Mouse (Mus musculus): ENCODE results near the gene Arhgef7.

The Arhgef7 gene

DNA sequence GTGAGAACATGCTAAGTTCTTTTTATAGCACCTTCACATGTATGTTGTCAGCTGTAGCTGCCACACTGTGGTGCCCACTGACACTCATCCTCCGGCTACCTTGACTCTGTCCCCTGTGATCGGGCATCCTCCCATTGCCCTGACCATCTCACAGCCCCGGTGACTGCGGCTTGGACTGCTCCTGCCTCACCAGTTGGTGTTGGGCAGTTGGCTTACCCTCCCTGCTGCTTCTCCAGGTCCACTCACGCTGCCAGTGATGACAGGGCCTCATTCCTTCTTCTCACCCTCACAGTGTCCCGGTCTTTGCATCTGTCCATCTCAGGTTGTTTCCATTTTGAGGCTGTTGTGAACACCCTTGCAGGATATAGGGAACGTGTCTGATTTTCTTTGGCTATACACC is 35.3 kb downstream of the Arhgef7 start:
- DNase-seq (ENCODE audit: low spot score in 2 of 2), result no peak

DNA sequence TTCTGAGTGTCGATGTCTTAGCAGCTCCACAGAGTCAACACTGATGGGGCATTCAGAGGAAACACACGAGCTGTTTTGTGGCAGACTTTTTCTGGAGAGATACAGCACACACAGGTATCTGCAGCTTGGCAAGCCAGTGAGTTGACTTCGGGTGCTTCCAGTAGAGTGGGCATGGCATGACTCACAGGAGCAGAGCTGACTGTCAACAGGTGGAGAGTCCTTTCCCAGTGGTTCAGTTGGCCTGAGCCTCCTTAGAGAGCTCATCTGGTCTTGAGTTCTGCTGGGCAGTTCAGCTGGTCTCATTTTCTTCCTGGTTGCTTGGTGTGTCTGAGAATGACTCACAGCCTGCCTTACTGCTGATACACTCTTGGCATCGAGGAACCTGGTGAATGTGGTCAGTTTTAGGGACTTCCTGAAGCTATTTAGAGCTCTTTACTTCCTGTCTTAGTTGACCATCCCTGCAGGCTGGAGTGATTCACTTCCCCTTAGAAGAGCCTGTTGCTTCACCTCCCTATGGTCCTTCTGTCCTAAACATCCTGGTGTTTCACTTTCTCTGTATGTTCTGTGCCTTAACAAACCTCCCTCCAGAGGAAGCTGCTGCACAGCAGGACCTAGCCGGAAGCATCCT is 39.8 kb downstream of the Arhgef7 start:
- DNase-seq (ENCODE audit: low spot score in 2 of 2), result no peak

DNA sequence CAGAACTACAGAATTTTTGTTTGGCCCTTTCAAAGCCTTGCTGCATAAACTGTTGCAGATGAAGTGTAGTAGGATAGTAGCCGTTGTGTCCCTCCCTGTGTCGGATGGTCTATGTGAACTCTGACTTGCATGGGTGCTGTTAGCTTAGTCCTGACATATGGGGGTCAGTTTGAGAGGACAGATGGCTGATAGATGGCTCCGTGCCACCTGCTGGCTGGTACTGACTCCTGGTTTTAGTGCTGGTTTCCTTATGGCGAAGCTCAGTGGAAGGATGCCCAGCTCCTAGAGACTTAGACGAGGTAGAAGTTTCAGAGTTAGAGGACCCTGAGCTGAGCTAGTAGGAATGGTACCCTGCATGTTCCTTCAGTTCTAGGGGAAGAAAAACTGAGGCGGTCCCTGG is 42.5 kb downstream of the Arhgef7 start:
- DNase-seq (ENCODE audit: low spot score in 2 of 2), result no peak

DNA sequence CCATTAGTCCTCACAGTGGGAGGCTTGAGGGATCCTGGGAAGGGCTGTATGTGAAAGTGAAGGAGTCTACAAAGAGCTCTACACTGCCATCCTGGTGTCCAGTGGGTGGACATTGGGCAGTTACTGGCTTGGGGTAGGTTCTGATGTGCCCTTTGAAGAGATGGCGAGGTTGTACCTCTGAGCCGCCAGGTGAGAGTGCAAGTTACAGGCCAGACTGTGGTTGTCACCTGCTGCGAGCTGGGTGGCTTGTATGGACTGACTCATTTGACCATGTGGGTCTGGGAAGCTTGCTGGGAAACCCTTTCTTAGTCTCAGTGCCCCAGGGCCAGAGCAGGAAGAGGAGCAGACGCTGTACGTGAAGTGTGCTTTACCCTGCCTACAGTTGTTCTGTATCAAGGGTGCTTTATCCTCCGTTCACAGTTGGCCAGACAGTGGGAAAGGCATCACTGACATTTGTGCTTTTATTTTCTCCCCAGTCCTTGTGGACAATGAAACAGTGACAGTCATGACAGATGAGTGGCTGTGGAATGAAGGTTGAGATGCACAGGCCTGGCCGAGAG is 43.1 kb downstream of the Arhgef7 start:
- DNase-seq (ENCODE audit: low spot score in 2 of 2), result no peak

DNA sequence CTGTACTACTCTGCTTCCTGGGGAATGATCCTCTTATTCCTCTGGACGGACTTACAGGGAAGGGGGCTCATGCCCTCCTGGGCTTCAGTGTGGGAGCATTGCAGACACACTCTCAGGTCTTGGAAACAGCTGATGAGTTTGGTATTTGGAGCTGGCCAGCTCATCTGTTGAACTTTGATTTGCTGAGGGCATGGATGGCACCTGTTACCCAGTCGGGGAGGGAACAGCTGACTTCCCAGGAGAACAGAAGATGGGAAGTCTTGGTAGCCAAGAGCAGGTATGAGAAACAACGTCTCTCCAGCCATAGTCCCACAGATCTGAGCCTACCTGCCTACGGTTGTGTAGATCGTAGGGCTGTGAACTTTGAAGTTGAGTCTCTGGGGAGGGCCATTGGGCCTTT is 44.1 kb downstream of the Arhgef7 start:
- DNase-seq (ENCODE audit: low spot score in 2 of 2), result no peak

DNA sequence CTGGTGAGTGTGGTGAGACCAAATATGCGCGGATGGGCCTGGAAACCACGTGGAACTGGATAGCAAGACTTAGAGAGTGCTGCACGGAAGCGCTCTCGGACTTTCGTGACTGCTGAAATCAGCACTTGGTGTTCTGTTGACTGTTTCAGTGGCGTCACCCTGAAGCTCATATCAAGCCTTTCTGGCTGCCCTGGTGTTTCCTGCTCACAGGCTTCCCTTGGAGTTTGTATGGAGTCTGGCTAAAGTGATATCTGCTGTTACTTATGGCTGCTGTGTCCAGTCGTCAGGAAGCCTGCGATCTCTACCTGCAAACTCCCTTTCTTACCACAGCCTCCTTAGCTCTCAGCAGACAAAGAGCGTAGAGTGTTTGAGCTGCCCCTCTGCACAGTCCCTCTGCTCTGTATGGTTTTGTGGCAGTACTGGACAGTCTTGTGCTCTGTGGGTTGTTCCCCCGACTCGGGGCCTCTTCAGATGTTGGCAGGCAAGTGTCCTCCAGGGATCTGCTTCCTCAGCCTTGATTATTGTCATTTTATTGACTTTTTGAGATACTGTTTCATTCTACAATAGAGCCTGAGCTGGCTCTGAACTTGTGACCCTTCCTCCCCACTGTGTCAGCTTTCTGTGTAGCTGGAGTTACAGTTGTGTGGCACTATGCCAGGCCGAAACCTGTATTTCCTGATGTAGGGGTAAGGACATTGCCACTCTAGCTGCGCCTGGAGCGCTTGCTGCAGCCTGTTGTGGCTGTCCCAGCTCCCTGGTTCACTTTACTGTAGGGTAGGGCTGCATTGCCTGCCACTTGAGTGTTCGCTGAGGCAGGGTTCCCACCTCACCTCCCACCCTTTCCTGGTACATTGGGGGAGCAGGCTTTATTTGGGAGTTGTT is 46.9 kb downstream of the Arhgef7 start:
- DNase-seq (ENCODE audit: low spot score in 2 of 2), result no peak

DNA sequence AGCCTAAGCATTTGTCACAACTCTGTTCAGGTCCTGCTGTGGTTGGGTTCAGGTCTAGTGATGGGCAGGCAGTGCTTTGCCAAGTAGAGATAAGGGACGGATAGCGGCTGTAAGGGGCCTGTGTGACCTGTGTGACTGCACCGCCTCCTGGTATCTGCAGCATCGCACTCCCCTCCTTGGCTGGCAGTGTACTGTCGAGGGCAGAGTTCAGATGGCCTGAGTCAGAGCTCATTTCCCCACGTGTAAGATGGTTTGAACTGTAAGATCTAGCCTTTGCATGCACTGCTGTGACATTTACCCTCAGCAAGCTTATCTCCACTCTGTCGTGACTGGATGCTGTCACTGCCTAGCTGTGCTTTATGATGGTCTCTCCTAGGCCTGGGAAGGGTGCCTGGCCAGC is 48.4 kb downstream of the Arhgef7 start:
- DNase-seq (ENCODE audit: low spot score in 2 of 2), result no peak

DNA sequence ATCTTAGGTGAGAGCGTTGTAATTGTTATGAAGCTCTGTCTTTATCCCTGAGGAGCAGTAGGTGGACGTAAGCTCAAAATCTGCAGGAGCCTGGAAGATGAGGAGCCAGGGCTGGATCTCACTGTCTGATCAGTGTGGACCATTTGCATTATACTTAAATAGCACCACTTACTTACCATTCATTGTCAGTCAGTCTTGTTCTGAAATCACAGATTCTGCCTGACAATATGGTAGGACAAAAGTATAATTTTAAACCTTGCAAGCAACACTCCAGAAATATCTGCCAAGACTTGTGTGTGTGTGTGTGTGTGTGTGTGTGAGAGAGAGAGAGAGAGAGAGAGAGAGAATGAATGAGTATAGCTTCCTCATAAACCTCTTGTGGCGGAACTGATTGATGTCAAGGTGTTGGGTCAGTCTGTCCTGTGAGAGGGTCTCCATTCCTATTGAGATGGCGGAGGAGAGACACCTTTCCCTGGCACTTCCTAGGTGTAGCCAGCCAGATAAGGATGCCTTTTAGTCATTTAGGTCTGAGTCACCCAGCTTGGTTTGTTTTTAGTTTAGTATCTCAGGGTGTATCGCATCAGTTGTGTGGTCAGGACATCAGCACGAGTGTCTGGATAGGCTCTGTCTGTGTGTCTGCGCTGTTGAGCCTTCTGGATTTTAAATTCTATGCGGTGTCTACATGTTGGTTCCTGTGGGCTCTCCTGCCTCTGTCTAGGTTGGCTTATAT is 49.1 kb downstream of the Arhgef7 start:
- DNase-seq (ENCODE audit: low spot score in 2 of 2), result no peak

DNA sequence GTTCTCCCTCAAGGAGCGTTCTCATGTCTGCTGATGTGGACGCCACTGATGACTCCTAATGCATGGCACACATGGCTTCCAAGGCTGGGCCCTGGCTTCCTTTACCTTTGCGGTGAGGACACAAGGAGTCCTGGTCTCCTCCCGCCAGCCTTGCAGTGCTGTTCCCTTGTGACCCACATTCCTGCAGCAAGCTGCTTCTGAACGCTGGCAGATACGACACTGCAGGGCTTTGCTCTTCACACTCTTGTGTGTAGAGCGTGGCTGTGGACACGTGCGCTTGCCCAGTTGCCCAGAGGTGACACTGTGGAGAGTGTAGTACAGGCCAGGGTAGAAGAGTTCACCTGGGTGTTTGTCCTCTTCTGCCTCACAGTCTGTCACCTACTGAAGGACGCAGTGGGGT is 49.7 kb downstream of the Arhgef7 start:
- no peak for DNase-seq (ENCODE audit: low spot score in 2 of 2)

DNA sequence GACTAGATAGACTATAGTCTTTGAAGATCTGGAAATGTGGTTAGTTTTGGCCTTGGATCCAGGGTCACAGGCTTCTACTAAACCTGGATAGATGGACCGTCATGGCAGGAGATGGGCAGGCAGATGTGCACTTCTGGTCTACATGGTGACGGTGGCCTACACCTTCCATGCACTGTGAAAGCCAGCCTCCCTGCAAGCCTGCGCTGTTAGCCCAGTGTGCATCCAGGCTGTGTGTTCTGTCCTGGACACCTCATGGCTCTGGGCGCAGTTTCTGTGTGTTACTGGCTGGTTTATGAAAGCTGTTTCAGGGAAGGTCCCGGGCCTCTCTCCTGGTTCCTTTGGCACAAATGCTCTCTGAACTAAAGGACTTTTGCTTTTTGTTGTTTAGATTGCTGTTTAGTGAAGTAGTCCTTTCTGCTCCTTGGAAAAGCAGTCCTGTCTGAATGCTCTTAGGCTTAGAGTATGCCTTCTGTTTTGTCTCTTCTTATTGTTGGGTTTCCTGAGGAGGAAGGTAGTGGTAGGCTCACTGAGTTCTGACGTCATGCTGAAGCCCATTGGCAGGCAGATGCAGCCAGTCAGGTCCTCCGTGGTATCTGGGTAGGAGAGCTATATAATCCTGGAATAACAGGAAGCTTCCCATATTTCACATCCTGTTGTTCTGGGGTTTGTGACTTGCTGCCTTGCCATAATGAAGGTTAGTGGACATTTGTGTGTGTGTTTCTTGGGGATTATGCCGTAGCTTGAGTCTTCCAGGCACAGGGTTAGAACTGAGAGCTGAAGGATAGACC is 51.3 kb downstream of the Arhgef7 start:
- DNase-seq (ENCODE audit: low spot score in 2 of 2), result no peak

DNA sequence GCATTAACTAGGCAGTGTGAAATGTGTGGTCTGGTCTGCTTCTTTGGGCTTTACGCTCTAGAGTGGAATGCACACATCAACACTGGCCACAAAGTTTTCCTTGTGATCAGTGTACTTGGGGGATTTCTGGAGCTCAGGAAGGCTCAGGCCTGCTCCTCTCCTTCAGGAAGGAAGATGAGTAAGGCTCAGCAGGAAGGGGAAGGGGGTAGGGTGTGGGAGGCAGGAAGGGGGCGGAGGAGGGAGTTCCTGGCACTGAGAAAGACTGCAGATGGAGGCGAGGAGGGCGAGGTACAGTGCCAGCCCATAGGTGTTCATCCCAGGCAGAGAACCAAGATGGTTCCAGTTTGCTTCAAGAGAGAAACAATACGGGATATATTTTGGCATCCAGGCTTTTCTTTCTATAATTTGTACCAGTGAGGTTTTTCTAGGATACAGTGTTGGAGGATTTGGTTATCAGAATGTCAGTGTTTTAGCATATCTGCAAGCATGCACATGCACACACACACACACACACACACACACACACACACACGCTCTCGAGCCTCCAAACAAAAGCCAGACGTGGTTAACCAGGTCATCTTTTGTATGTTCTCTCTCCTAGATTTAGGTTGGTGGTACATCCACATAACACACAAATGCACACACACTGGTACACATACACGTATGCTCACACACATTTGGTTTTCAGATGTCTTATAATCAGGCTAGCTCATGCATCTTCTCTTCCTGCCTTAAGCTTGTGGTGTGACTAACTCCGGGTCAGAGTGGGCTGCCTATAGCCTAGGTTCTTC is 52.5 kb downstream of the Arhgef7 start:
- DNase-seq (ENCODE audit: low spot score in 2 of 2), result no peak

DNA sequence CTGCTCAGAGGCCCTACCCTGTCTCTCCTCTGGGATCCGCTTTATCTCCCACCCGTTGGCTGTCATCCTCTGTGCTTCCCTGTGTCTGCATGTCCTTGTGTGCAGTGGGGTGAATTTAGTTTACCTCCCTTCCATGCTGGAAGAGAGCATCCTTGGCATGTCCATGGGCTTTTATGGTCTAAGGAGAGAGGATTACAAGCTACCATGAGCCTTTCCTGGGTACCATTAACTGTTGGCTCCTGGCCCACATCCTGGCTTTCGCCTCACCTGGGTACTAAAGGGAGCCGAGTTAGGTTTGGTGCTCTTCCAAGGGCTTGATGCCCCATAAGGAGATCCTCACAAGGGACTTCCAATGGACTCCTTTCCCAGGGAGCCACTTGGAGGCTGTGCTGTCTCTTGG is 53.1 kb downstream of the Arhgef7 start:
- DNase-seq (ENCODE audit: low spot score in 2 of 2), result no peak

DNA sequence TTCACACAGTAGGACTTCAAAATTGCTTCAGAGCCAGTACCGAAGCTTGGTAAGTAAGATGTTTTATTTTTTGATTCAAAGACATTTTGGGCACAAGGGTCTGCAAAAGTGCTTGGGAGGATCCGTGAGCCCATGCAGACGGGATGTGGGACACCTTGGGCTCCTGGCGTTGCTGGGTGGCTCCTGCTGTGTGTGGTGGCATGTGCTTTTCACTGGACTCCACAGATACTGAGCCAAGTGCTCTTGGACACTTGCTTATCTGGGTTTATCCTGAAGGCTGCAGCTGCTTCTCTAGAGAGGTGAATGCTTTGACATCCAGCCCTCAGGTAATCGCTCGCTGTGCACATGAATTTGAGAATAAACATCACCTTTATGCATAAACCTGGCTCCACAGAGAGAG is 55.1 kb downstream of the Arhgef7 start:
- DNase-seq (ENCODE audit: low spot score in 2 of 2), result no peak

DNA sequence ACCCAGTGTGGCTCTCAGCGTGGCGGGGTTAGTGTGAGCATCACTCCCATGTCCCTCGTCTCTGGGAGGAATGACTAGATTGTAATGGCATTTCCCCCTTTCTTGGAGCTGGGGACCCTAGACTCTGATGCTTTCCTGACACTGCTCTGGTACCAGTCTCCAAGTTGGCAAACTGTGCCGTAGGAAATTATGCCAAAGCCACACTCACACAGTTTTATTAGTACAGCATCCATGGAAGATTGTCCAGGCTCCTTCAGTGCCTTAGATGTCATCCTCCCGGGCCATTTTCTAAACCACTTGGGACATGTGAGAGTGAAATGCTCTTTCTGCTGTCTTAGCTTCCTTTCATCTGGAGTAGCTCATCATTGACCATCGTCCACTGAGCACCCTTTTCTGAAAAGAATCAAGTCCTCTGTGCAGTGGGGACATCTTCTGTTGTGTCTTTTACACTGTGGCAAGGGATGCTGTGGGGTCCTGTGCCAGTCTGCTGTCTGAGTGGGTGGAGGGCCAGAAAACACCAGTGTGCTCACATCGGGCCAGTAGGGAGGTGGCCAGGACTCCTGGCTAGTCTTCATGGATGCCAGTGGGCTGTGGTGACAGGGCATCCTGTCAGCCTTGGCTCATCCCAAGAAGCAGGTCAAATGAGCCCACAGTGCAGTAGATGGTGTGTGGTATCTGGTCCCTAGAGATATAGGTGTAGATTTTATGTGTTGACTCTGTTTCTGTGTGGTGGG is 56.5 kb downstream of the Arhgef7 start:
- no peak for DNase-seq (ENCODE audit: low spot score in 2 of 2)

DNA sequence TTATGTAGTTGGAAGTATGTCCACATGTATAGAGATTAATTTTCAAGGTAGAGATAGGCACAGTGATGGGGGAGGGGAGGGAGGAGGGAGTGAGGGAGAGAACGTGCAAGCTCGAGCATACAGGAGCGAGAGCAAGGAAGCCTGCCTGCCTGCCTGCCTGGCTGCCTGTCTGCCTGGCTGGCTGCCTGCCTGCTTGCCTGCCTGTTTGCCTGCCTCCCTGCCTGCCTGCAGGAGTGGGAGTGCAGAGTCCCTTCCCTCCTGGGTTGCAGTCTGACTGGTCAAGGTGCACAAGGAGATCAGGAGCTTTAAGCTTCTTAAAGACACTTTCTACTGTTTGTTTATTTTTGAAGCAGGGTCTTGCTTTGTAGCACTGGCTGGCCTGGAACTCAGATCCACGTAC is 57.6 kb downstream of the Arhgef7 start:
- no peak for DNase-seq (ENCODE audit: low spot score in 2 of 2)

DNA sequence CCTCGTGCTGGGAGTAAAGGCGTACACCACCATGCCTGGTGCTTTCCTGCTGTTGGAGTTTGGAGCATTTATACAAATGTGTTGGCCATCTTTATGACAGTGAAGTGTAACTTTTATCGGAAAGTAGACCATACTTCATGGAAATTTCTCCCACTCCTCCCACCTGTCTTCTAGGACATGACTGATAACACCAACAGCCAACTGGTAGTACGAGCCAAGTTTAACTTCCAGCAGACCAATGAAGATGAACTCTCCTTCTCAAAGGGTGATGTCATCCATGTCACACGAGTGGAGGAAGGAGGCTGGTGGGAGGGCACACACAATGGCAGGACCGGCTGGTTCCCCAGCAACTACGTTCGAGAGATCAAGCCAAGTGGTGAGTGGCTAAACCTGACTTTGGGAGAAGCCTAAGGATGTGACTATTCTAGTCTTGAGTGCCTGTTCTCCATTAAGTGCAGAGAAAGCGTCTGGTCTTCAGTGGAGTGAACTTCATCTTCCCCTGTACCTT is 58.1 kb downstream of the Arhgef7 start:
- DNase-seq (ENCODE audit: low spot score in 2 of 2), result no peak

DNA sequence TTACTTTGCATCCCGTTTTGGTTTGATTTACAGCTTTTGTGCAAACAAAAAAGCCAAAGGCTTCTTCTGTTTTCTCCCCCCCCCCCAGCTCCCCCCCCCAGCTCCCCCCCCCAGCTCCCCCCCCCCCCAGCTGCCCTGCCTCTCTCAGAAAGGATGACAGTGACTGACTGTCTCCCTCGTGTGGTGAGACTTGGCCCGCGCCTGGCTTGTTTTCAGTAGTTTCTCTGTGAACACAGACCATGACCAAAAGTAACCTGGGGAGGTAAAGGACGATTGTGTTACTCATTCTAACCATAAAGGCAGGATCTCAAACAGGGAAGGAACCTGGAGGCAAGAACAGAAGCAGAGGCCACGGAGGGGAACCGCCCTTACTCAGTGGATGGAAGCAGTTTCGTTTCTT is 60.7 kb downstream of the Arhgef7 start:
- no peak for DNase-seq (ENCODE audit: low spot score in 2 of 2)

DNA sequence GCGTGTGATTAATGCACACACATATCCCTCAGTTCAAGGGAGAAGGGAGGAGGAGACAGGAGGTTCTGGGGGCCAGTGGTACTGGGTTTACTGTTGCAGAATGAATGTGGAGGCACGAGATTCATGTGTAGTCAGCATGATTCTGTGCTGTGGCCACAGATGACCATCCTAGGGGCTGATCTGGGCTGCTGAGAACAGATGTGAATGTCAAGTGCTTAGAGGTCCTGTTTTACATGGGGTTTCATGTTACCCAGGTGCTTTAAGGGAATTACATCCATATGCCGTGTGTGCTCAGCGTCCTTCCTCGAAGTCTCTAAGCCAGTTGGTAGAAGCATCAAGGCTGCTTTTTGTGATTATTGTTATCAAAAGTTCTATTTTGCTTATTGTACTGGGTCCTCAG is 61.6 kb downstream of the Arhgef7 start:
- DNase-seq (ENCODE audit: low spot score in 2 of 2), result no peak

DNA sequence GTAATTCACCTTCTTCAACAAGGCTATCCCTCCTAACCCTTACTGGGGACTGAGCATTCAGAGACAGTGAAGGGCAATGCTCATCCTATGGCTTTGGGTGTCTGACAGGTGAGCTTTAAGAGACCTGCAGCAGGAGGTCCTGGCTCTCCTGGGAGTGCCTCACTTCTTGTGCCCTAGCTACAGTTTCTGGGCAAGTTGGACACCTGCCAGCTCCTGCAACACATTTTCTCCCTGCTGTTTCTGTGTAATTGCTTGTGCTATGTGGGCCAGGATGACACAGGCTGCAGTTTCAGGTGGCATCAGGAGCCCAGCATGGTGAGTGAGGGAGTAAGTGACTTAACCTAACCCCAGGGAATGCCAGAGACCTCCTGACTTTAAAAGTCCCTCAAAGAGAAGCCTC is 67.4 kb downstream of the Arhgef7 start:
- DNase-seq (ENCODE audit: low spot score in 2 of 2), result no peak

DNA sequence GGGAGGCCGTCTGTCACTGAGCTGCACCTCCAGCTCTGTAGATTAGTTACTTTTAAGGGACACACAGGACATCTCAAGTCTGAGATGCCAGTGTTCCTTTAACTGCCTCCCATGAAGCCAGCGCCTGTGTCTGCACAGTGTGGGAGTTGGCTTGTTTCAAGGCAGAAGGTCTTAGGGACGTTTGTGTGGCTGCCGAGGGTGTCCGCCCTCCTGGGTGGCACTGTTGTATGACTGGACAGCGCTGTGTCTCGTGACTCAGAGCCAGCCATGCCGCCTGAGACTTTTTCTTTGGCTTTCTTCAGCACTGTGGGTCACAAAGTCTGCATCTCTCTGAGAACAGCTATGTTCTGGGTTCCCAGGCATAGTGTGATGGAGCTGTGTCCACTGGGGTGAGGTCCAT is 69.6 kb downstream of the Arhgef7 start:
- no peak for DNase-seq (ENCODE audit: low spot score in 2 of 2)

Measured in frontal cortex, postnatal 10 days (tissue).